Mouse (Mus musculus) cortical plate, adult 2 months (tissue): ENCODE measurements around the gene Foxn3.

Source experiments
- CTCF ChIP-seq: fragments of 200-500 bp; IDR thresholded peaks from 2 replicates; pipeline ENCODE4 v1.5.1; 2011; ENCODE audit warnings: mild to moderate bottlenecking, control low read depth, low read length; ENCODE audit not compliant: insufficient read depth; ENCODE audit errors: extremely low read depth
- POLR2A ChIP-seq: fragments of 200-500 bp; IDR thresholded peaks from 2 replicates; pipeline ENCODE4 v1.6.1; 2011; ENCODE audit warnings: mild to moderate bottlenecking, low read length, control low read depth; ENCODE audit not compliant: insufficient read depth; ENCODE audit errors: extremely low read depth

DNA sequence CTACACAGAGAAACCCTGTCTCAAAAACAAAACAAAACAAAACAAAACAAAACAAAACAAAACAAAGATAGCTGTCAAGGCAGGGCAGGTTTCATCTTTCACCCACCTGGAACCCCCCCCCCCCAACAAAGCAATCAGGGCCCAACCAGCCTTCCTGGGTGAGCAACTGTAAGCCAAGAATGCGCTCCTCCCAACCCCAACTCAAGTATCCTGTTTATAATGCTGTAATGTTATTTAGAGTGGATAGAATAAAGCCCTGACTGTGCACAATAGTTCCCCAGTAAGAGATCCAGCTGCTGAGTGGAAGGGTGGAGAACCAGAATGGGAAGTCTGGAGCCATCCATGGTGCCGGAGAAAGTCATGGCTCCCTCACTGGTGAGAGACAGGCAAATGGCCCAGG is 220.0 kb downstream of the Foxn3 start:
- TF ChIP-seq CTCF (no peak), POLR2A (no peak)
